Mouse (Mus musculus) heart, postnatal 36 days (tissue): ENCODE measurements around the gene Sel1l3. TPM values are rescaled to one million over a fixed set of nuclear protein-coding genes. Genes with fewer than 3 reads are reported as not detected.

ENCODE experiments used
- DNase-seq, 2 experiments: peaks; one replicate each; pipeline ENCODE4 v3.0.0; 2021 to 2022
- intact Hi-C: fragments of 180-260 bp; cut with DNase I; formaldehyde crosslinking; loops from one replicate; pipeline ENCODE4 v1.15.1; 2025
- total RNA-seq, 2 experiments: library from RNA; stranded (reverse); gene quantifications; 2 replicates each; pipeline ENCODE4 v1.2.3; 2021

Gene Sel1l3
- total RNA-seq, 2 experiments from 2014 or later, result 1.3 to 2.8 TPM

DNA sequence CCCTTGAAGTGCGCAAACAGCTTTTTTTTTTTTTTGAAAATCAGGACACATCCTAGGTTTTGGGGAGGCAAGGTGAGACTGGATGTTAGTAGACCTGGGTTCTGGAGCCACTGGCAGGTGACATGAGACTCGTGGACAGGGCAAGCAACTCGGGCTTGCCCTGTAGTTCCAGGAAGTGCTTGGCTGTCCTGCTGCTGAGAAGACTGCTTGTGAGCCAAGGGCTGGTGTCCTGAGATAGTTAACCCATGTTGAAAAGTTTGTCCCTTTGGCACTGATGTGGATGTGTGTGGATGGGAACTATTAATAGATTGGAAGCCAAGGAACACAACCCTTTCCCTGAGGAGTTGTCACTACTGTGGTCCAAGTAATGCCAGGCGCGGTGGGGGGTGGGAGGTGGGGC, 635 bp upstream of the Sel1l3 start:
- DNase-seq, result no peak
- intact Hi-C loops, result no loop called here

DNA sequence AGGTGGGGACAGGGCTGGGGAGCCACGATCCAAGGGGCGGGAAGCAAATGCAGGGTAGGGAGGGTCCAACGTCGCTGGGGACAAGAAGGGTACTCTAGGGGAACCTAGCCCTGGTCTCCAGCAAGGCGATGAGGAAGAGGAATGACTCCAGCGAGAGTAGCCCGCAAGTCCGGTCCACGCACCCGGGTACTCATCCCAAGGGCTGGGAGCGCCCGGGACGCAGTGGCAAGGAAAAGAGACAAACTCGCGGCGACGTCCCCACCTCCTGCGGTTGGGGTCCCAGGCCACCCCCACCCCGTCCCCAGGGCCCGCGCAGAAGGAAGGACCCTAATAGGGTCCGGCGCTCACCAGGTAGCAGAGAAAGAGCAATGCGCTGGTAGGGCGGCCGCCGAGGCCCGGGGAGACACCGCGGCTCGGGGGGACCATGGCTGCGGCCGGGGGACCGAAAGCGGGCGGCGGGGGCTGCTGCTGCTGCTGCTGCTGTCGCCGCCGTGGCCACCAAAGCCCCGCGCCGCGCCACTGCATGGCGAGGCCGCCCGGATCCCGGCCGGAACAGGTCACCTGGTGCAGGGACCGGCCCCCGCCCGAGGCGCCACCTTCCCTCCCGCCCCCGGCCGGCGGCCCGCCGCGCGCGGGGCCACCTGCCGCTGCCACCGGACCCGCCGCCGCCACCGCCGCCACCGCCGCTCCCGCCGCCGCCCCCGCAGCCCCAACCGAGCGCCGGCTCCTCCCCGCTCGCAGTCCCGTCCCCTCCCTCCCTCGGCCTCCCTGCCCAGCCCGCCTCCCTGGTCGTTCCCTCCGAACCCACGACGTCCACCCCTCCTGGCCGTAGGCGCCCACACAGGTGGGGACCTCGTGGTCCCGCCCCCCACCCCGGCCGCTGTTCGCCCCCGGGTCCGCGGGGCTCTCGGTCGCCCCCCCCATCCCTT, 681 bp downstream of the Sel1l3 start:
- peak; percentile 5 to 15 for DNase-seq
- intact Hi-C loops, result no loop called here

DNA sequence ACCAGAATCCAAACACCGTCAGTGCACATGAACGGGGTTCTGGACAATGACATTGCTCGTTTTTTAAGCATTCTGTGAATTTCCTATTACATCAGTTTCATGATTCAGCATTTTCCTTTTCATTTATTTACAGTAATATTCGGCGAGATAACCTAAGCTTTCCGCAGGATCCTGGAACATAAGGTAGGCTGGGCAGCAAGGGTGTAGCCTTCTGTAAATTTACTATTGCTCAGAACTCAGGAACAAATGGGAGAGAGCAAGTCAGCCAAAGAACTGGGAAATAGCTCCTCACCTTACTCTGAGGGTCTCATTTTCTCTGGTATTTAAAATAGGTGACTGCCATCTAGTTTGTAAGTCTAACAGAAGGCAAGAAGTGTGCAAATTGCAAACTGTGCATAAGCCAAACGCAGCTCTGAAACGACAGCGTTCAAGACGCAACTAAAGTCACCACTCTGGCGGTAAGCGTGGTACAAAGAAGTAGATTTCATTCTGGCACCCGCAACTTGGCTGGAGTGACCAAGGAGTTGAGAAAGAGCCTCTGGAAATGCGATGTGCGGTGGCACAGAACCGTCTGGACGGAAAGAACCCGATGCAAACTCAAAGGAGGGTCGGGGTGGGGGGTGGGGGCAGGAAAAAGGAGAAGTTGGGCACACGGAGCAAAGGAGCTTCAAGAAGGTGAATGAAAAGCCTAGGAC, 1.5 kb downstream of the Sel1l3 start:
- intact Hi-C loops, result no loop called here
- DNase-seq, result no peak

DNA sequence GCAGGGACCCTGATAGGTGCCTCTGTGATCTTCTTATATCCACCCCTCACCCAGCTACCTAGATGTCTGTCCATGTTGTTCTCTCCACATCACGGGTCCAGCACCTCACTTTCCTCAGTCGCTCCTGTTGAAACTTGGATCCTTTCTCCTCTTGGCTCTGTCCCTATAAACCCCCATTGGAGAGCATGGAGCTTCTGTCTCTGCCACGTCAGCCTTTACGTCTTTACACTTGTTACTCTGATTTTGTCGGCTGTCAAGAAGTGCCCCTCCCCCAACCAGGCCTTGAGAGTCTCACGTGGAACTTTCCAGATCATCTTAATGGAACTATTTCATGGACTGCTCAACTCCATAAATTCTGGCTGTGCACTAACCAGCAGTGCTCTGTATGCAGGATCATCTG, 2.5 kb downstream of the Sel1l3 start:
- no peak for DNase-seq
- intact Hi-C loops, result no loop called here

DNA sequence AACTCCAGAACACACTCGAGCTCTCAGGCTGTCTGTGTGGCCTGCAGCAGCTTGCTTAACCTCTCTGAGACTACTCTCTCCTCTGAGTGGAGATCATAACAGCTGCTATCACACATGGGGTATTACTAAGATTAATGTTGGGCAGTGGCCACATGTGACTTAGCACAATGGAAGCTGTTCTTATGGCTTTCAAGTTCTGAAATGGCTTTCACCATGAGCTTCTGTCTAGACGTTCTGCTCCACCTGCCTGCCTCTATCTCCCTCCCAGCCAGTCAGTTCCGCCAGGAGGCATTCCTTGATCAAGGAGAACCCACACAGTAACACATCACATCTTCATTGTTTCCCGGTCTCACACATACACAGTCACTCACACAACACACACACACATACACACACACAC, 3.2 kb downstream of the Sel1l3 start:
- intact Hi-C loops, result no loop called here
- DNase-seq, result no peak

DNA sequence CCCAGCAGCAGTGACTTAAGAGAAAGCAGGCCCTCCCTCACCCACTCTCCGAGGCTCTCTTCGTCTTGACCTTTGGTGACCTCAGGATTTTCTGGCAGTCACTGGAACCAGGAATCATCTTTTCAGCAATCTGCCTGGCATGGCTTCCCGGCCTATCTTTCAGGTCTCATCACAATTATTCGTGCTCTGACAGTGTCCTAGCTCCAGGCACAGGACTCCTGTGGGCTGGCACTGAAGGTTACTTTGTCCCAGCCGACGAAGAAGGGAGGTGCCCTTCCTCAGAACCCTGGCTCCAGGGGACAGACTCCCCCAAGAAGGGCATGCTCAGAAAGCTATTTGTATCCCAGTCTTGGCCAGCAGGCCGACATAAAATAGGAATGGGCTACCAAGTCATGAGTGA, 4.0 kb downstream of the Sel1l3 start:
- intact Hi-C loops, result no loop called here
- no peak for DNase-seq

DNA sequence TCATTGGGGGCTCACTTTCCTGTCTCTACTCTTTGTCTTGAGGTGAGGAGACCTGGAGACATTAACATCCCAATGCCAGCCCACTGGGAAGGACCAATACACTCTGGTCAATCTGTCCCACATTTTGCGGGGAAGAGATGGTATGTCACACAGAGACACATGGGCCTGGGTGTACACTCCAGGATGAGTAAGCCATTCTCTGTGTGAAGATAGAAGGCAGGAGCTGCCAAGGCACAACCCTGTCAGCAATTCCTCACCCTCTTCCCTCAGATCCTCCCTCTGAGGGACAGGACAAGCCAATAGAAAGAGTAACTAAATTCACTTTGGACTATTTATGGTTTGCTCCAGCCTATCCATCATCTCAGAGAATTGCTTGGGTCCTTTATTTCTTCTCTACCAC, 5.0 kb downstream of the Sel1l3 start:
- no peak for DNase-seq
- intact Hi-C loops, result no loop called here

DNA sequence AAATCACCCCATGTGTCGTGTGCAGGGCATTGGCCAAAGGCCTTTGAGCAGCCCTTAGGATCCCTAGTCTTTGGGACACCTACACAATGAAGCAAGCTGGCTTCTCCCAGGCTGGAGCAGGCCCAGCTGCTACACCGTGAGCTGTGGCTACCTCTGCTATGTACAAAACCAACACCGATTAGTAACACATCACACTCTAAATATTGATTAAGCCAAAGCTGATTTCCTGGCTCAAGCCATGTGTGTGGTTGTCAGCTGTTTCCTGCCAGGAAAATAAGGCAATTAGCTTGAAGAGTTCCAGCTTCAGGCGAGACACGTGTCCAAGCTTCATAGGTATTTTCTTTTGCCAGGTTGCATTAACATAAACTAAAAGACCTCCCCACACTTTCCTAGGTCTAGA, 7.2 kb downstream of the Sel1l3 start:
- intact Hi-C loops, result no loop called here
- no peak for DNase-seq

DNA sequence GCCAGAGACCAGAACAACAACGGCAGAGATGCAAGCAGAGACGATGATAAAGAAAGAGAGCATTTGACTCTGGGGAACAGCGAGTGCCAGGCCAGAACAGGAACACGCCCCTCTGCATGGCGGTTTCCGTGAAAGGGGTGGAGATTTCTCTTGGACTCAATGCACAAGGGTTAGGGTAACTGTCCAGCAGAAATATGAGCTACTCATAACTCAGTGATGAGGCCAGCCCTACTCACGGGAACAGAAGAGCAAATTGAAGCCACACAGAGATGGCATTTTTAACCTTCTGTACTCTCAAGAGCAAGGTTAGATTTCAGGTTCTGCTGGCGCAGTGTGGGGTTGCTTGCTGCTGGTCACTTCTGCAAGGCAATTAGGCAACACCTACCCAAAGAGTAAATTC, 11.0 kb downstream of the Sel1l3 start:
- no peak for DNase-seq
- intact Hi-C loops, result no loop called here

DNA sequence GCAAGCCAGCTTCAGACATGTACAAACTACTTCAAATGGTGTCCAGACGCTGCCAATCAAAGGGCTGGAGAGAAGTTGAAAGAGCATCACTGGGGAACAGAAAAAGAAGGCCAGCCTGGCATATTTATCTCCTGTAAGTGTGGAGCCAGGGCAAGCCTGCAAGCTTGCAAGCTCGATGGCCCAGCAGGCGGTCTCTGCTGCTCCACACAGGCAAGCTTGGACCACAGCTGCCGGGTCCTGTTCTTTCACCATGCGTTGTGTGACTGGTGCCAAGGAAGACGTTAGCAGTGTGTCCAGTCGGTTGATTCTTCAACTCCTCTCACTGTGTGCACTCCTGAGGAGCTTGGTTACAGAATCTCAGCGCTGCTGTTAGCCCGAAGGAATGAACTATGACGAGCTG, 12.9 kb downstream of the Sel1l3 start:
- no peak for DNase-seq

DNA sequence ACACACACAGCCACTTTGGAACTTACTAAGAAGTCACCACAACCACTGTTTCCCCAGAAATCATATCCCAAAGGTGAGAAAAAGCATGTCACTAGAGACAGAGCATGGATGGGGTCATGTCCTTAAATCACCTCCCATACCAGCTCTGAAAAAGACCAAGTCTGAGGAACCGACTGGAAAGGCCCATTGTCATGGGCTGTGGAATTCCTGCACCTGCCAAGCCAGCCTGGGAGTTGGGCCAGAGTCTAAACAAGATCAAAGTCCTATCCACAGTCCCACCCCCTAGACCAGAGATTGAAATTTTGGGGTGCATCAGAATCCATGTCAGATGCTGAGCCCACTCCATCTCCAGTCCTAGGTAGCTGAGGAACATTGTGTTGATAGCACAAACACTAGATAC, 15.3 kb downstream of the Sel1l3 start:
- no peak for DNase-seq
- intact Hi-C loops, result no loop called here

More for the DNA sequence above, 12.9 kb downstream of the Sel1l3 start:
- intact Hi-C loops, result no loop called here

DNA sequence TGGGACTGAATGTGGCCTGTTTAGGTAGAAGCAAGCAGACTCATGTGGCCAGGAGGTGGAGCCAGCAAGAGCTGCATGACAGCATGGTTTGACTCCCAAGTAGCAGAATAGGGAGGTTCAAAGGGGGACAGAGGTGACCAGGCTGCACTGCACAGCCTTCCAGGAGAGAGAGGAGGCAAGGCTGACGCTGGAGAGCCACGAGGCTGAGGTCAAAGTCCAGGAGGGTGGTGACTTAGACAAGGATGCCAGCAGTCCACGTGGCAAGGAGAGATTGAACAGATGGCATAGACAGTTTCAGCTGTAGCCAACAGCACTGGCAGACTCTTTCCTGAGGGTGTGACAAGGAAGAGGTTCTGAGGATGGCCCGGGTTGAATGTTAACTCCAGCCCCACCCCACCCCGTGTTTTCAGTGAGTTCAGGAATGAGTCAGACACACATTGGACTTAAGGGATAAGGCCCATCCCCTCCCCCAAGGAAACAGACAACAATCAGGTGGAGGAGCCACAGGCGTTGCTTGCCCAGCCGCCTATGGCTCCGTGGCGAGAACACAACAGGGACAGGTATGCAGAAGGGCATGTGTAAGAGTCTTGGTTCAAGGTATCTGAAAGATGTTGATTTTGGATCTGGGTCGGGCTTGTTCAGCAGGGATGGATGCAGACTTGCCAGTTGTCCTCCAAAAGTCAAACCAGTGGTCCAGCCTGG, 17.2 kb downstream of the Sel1l3 start:
- no peak for DNase-seq
- intact Hi-C loops, result no loop called here

DNA sequence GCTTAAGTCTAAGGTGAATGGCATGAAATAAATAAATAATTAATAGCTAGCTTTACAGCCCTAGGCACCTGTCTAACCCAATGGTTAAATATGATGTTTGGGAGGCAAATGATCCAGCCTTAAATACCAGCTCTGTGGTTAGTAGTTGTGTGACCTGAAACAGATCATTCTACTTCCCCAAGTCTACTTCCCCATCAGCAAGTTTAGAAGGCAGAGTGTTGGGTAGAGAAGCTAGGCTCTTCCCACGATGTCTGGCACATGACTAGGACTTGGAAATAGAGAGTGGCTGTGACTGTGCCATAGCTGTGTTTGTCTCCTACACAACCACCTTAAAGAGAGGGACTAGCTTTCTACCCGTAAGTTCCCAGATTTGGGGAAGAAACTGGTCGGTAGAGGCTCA, 18.9 kb downstream of the Sel1l3 start:
- DNase-seq, result no peak
- intact Hi-C loops, result no loop called here

DNA sequence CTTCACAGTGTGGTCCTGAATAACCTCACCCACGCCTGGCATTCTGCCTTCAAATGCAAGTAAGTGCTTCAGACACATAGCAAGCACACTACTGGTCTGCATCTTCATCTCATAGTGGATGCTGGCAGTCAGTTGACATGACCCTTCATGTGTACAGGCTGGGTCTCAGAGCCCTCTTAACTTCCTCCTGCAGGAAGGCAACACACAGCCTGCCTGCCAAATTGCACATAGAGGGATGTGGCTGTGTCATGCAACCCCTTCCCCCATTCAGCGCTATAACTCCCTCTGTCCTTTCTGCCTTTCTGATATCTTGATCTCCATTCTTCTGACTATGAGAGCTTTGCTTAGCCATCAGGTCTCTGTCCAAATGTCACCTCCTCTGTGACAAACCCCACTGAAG, 19.3 kb downstream of the Sel1l3 start:
- intact Hi-C loops, result no loop called here

DNA sequence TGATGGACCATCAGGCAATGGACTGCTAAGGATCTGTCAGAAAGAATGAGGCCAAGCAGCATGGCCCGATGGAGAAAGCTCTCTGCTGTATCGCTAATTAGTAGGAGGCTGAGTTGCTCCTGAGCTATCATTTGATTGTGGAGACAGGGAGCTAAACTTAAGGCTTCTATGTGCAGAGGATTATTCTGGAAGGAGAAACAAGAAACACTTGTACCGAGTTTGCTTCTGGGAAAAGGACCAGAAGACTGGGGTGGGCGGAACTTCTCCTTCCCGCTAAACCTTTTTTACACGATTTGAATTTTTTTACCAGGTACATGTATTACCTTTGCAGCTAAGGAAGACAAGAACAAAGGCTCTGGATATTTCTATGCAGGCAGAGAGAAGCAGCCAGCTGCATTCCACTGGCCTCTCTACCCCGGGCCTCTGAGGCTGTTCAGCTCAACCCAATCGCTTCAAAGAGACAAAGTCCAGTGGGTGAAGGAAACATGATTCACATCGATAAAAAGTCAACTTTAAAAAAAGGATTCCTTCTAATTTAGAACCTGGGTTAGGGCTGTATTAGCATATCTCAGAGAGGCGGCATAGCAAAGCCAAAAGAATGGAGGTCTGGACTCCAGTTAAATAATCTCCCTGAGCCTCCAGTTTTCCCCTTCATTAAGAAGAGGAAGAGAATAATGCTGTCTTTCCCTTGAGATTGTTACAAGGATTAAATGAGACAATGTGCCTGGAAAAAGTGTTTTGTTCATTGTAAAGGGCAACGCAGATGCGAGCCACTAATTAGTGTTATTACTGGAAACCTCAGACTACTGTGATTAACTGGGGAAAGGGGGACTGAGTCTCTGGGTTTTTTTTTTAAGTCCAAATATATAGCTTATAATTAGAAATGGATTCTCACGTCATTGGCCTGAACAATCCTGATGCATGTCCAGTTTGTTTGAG, 20.4 kb downstream of the Sel1l3 start:
- no peak for DNase-seq
- intact Hi-C loops, result no loop called here

More for the DNA sequence above, 19.3 kb downstream of the Sel1l3 start:
- no peak for DNase-seq

DNA sequence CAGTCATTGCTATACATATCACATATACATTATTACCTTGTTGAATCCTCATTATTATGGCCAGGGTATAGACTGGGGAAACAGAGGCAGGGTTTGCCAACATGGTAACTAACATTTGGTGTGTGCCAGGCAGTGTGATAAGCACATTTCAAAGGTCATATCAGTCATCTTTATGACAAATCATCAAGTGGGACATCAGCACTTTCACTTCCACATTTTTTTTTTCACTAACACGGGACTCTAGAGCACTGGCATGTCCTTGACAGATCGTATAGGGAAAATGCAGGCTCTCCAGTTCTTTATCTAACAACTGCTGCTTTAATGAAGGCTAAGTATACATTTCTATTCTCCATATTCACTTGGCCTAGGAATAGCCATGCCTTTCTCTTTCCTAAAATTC, 25.1 kb downstream of the Sel1l3 start:
- DNase-seq, result no peak
- intact Hi-C loops, result no loop called here

DNA sequence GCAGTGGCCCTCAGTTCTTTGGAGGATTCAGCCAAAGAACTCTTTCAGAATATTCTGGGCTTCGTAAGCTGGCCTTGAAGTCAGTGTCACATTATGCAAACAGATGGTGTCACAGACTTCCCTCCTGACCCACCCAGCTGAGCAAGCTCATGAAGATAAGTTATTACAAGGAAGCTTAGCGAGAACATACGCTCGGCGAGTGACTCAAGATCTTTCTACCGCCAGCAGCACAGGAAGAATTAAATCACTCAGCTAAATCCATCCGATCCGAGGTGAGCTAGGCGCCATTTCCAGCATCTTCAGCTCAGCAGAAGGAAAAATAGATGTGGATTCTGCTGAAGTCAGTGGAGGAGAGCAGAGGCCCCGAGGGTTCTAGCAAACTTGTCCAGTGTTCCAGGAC, 26.5 kb downstream of the Sel1l3 start:
- no peak for DNase-seq
- intact Hi-C loops, result no loop called here

DNA sequence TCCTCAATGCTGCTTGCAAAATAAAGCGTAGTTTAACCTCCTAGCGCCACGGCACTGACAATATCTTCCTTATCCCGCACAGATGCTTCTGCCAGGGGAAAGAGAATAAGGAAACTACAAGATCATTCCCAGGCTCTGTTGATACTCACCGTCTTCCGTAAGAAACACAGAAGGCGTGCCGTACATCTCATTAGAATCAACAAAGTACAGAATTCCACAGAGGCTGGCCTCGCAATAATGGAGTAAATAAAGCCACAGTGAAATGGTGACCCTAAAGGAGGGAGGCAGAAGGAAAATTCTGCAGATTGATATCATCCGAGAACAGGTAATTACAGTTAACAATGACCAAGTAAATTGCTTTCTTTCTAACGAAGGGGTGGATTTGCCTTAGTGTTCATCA, 27.9 kb downstream of the Sel1l3 start:
- intact Hi-C loops, result no loop called here
- no peak for DNase-seq

DNA sequence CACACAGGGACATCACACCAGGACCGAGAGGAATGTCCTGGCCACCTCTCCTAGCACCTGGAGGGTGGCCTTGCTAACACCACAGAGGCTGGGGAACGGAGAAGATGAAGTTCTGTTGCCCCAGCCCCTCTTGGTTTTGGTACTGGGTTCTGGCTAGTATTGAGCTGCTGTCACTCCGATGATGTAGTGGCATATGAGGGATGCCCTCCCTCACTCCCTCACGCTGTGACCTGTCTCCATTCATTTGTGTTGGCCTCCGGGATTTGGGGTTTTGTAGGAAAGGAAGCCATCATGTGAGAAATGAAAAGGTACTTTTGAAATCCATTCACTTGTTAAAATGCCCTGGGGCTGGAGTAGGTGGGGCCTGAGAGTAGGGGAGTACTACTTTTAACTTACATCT, 33.8 kb downstream of the Sel1l3 start:
- no peak for DNase-seq
- intact Hi-C loops, result no loop called here

DNA sequence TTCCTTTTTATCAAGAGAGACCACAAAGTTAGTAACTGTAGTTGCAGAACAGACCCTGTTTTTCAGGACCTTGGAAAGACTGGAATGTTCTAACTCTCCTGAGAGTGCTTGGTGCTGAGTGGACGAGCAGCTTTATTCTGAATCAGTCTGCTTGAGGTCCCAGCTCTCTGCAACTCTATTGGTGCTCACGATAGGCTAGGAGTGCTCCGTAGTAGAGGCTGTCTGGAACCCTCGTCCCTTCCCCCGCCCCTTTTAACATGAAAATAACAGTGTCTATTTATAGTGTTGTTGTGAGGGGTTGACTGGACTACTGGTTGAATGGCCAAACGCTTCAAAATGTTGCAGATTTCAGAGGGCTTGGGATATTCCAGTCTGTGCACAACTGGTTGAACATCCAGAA, 37.0 kb downstream of the Sel1l3 start:
- intact Hi-C loops, result no loop called here
- no peak for DNase-seq
